Mouse (Mus musculus) splenic B cell, adult 2 months (primary cell): Measurements from ENCODE around the gene Asphd2.
"Not testable (repeated sequence)": the region's sequence is repeated elsewhere in the genome, so short reads cannot be mapped to it uniquely, and the experiment has no call there.

Source experiments
- DNase-seq: peaks from one replicate; pipeline ENCODE4 v3.0.0-alpha.2; 2011; ENCODE audit warnings: low read depth, low spot score
- H3K27me3 ChIP-seq: 2 replicates; pipeline ENCODE4 v1.6.1; 2012; ENCODE audit warnings: mild to moderate bottlenecking, low read length, moderate library complexity, mixed read lengths; ENCODE audit not compliant: control insufficient read depth, poor library complexity, insufficient read depth, severe bottlenecking
- H3K36me3 ChIP-seq: 2 replicates; pipeline ENCODE4 v1.6.1; 2012; ENCODE audit warnings: mild to moderate bottlenecking, low read length, moderate library complexity, mixed read lengths; ENCODE audit not compliant: control insufficient read depth, poor library complexity, insufficient read depth, severe bottlenecking

Gene Asphd2

GRCm38 (mm10) chr5:112394779-112395443, at the start of gene Asphd2:
Asphd2 (minus strand) TSS chr5:112394866.
- H3K27me3 ChIP-seq = no peaks in the 10 kb centered on the region
- no peak for DNase-seq
- no peaks in the 10 kb centered on the region for H3K36me3 ChIP-seq

GRCm38 (mm10) chr5:112438535-112438934, 43.9 kb upstream of the Asphd2 start:
- no peaks in the 10 kb centered on the region for H3K27me3 ChIP-seq
- no peak for DNase-seq
- no peaks in the 10 kb centered on the region for H3K36me3 ChIP-seq

GRCm38 (mm10) chr5:112433004-112433403, 38.3 kb upstream of the Asphd2 start:
- peak; percentile 74 for DNase-seq
- no peaks in the 10 kb centered on the region for H3K36me3 ChIP-seq
- no peaks in the 10 kb centered on the region for H3K27me3 ChIP-seq

GRCm38 (mm10) chr5:112432033-112432432, 37.4 kb upstream of the Asphd2 start:
- H3K36me3 ChIP-seq = no peaks in the 10 kb centered on the region
- H3K27me3 ChIP-seq = no peaks in the 10 kb centered on the region
- DNase-seq = no peak

- no peak for DNase-seq
- no peaks in the 10 kb centered on the region for H3K36me3 ChIP-seq
- no peaks in the 10 kb centered on the region for H3K27me3 ChIP-seq
These were observed 36.6 kb upstream of the Asphd2 start for GRCm38 (mm10) chr5:112431120-112431775.

- H3K36me3 ChIP-seq = no peaks in the 10 kb centered on the region
- H3K27me3 ChIP-seq = no peaks in the 10 kb centered on the region
- peak; percentile 66 for DNase-seq
These were observed 34.3 kb upstream of the Asphd2 start for GRCm38 (mm10) chr5:112428944-112429343.

GRCm38 (mm10) chr5:112427283-112427682, 32.6 kb upstream of the Asphd2 start:
- DNase-seq = peak; percentile 69
- Histone ChIP-seq H3K36me3 (no peaks in the 10 kb centered on the region), H3K27me3 (no peaks in the 10 kb centered on the region)

GRCm38 (mm10) chr5:112426635-112427034, 32.0 kb upstream of the Asphd2 start:
- peak; percentile 25 for DNase-seq
- Histone ChIP-seq H3K36me3 (no peaks in the 10 kb centered on the region), H3K27me3 (no peaks in the 10 kb centered on the region)

- no peak for DNase-seq
- no peaks in the 10 kb centered on the region for H3K27me3 ChIP-seq
- H3K36me3 ChIP-seq = no peaks in the 10 kb centered on the region
These were observed 24.9 kb upstream of the Asphd2 start for GRCm38 (mm10) chr5:112419535-112419934.

GRCm38 (mm10) chr5:112418023-112418422, 23.4 kb upstream of the Asphd2 start:
- no peak for DNase-seq
- H3K36me3 ChIP-seq = no peaks in the 10 kb centered on the region
- H3K27me3 ChIP-seq = no peaks in the 10 kb centered on the region

GRCm38 (mm10) chr5:112416673-112417072, 22.0 kb upstream of the Asphd2 start:
- no peaks in the 10 kb centered on the region for H3K36me3 ChIP-seq
- H3K27me3 ChIP-seq = peaks cover 2% of the 10 kb centered on the region; the same call in 1 of the 2 replicates
- no peak for DNase-seq

- not testable (repeated sequence) for H3K27me3 ChIP-seq, DNase-seq, H3K36me3 ChIP-seq
These were observed 18.1 kb upstream of the Asphd2 start for GRCm38 (mm10) chr5:112412781-112413180.

- no peaks in the 10 kb centered on the region for H3K36me3 ChIP-seq
- no peak for DNase-seq
- peaks cover 2% of the 10 kb centered on the region; the same call in 1 of the 2 replicates for H3K27me3 ChIP-seq
These were observed 17.1 kb upstream of the Asphd2 start for GRCm38 (mm10) chr5:112411514-112412335.

GRCm38 (mm10) chr5:112411072-112411471, 16.4 kb upstream of the Asphd2 start:
- no peak for DNase-seq
- Histone ChIP-seq H3K27me3 (peaks cover 2% of the 10 kb centered on the region; the same call in 1 of the 2 replicates), H3K36me3 (no peaks in the 10 kb centered on the region)

GRCm38 (mm10) chr5:112409274-112409673, 14.6 kb upstream of the Asphd2 start:
- no peak for DNase-seq
- Histone ChIP-seq H3K27me3 (peaks cover 2% of the 10 kb centered on the region; the same call in 1 of the 2 replicates), H3K36me3 (no peaks in the 10 kb centered on the region)
